Mouse (Mus musculus) testis, adult 2 months (tissue): ENCODE measurements around the gene Nop14.

Experiments
- CTCF ChIP-seq: fragments of 200-500 bp; IDR thresholded peaks from 2 replicates; pipeline ENCODE4 v1.5.1; 2012; ENCODE audit warnings: low read depth, mild to moderate bottlenecking, inconsistent platforms, low read length, moderate library complexity; ENCODE audit not compliant: control insufficient read depth, insufficient read depth, insufficient replicate concordance
- POLR2A ChIP-seq: fragments of 200-500 bp; IDR thresholded peaks from 2 replicates; pipeline ENCODE4 v1.6.1; 2012; ENCODE audit warnings: low read depth, mild to moderate bottlenecking, inconsistent platforms, low read length, moderate library complexity; ENCODE audit not compliant: control insufficient read depth

DNA sequence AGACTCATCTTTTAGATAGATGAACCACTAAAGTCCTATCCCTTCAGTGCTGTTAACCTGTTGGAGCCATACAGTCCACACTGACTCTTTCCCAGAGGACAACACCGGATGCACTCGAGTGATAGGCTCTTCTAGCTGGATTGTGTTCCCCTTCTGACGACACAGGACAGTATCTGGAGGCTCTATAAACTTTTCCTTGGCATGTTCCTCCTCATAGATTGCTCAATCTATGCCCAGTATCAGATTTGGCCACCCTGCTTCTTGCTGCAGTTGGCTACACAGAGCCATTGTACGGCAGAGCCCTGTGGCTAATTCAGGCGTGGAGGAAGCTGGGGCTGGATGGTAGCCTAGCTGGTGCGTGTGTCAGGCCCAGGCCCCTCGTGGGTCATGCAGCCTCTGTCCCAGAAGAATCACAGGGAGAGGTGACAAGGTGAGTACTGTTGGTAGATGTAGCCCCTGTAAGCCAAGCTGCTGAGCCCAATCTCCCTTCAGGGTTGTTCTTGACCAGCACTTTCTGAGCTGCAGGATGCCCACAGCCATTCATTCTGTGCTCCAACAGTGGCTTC, 22.3 kb downstream of the Nop14 start:
- no peak for TF ChIP-seq CTCF
- TF ChIP-seq POLR2A = no peak
